Mouse (Mus musculus) hindbrain, embryonic 14.5 days (tissue): ENCODE results near the gene Rasgrf2. TPM values are rescaled to one million over a fixed set of nuclear protein-coding genes. Genes with fewer than 3 reads are reported as not detected.

Experiments used
- ATAC-seq: fragments of 200-750 bp; cut with Nextera tagmentation; 2 replicates; pipeline ENCODE4 v1.8.0; 2017; ENCODE audit warnings: moderate number of reproducible peaks, mild to moderate bottlenecking, moderate TSS enrichment, moderate library complexity; ENCODE audit not compliant: low FRiP score
- DNase-seq: peaks from one replicate; pipeline ENCODE4 v3.0.0-alpha.2; 2015; ENCODE audit warnings: low spot score
- H3K27ac ChIP-seq: fragments of 300-500 bp; sonication (generic); 2 replicates; pipeline ENCODE4 v1.5.1; 2014; ENCODE audit warnings: mild to moderate bottlenecking, moderate library complexity
- H3K27me3 ChIP-seq: fragments of 300-500 bp; sonication (generic); 2 replicates; pipeline ENCODE4 v1.6.1; 2014; ENCODE audit warnings: mild to moderate bottlenecking, low read length, mixed read lengths; ENCODE audit not compliant: control insufficient read depth, insufficient read depth
- H3K36me3 ChIP-seq: fragments of 300-500 bp; sonication (generic); replicated peaks from 2 replicates; pipeline ENCODE4 v1.6.1; 2014; ENCODE audit not compliant: control insufficient read depth, insufficient read depth
- H3K4me1 ChIP-seq: fragments of 300-500 bp; sonication (generic); replicated peaks from 2 replicates; pipeline ENCODE4 v1.6.1; 2014; ENCODE audit warnings: antibody characterized with exemption, low read length, mixed read lengths; ENCODE audit not compliant: control insufficient read depth, insufficient read depth
- H3K4me2 ChIP-seq: fragments of 300-500 bp; sonication (generic); replicated peaks from 2 replicates; pipeline ENCODE4 v1.6.1; 2014; ENCODE audit warnings: mild to moderate bottlenecking, moderate library complexity
- H3K4me3 ChIP-seq: fragments of 300-500 bp; sonication (generic); replicated peaks from 2 replicates; pipeline ENCODE4 v1.5.1; 2014; ENCODE audit warnings: mild to moderate bottlenecking, low read length
- H3K9ac ChIP-seq: fragments of 300-500 bp; sonication (generic); 2 replicates; pipeline ENCODE4 v1.6.1; 2014
- H3K9me3 ChIP-seq: fragments of 300-500 bp; sonication (generic); 2 replicates; pipeline ENCODE4 v1.6.1; 2016; ENCODE audit warnings: low read length; ENCODE audit not compliant: control insufficient read depth
- WGBS: fragments of 180-500 bp; shearing (Covaris S2); extraction: QIAGEN DNeasy Blood & Tissue Kit; methylation state at CpG from one replicate; pipeline ENCODE4 v1.1.7; 2014; 5-methylcytosine and 5-hydroxymethylcytosine counted together
- polyA plus RNA-seq: library from polyadenylated mRNA; unstranded; fragments of >200 nt; fragmentation: Nextera tagmentation; extraction: Ambion mirVana; gene quantifications from 2 replicates; pipeline ENCODE4 v1.2.1, GENCODE M21; 2014

Rasgrf2 gene
- polyA plus RNA-seq, 1 experiment from 2014 or later: 6.5 TPM

DNA sequence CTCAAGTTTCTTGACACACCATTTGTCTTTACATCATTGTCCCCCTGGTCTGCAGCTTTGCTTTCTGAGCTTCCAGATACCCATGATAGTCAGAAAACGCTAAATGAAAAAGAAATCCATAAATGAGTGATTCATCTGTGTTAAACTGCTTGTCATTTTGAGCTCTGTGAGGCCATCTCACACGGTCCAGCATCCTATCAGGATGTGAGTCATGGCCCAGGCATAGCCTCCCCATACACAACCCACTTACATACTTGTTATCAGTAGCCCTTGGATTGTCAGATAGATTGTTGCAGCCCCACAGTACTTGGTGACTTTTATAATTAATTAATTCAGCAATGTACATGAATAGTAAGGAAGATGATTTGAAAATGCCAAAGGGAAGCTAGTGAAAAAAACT is 63.6 kb downstream of the Rasgrf2 start:
- Histone ChIP-seq H3K9ac (no peak overlapping the region), H3K4me2 (no peak overlapping the region), H3K36me3 (no peaks in the 10 kb centered on the region), H3K27me3 (no peaks in the 10 kb centered on the region), H3K27ac (no peak overlapping the region), H3K4me3 (no peak overlapping the region), H3K4me1 (no peaks in the 10 kb centered on the region), H3K9me3 (no peaks in the 10 kb centered on the region)
- ATAC-seq (no peak), DNase-seq (no peak)
- 83% methylated on average over 2 of the region's 2 CpGs for WGBS

DNA sequence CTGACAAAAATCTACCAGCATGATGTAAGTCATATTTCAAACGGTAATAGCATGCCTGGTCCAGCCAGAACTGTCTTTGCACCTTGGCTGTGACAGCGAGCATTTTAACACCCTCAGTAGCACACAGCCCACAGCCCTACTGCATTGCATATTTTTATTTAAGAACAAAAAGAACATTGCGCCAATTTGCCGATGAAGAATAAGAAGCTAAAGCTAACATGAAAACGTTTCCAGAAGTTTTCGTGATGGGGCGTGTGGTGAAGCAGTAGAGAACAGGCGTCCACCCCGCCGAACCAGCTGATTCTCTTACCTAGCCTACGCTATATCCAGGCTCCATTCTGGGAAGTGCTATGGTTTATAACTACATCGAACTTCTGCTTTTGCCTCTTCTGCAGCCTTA is 77.7 kb downstream of the Rasgrf2 start:
- DNase-seq (no peak), ATAC-seq (no peak)
- WGBS: 96% methylated on average over 12 of the region's 12 CpGs

DNA sequence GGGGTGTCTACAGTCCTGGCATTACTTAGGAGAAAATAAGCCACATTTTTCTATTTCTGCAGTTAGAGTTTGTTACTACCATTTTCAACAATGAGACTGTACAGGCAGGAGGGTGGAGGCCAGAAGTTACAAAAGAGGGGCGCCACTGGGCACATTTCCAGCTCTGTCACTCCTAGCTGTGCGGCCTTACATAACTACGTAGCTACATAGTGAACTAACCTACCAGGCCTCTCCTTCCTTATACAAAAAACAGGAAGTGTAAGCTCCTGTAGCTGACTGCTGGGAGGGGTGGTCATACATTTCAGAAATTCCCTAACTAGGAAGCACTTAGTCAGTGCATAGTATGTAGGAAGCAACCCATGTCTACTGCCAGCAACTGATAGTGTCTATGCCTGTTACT is 78.5 kb downstream of the Rasgrf2 start:
- no peak overlapping the region for H3K4me2 ChIP-seq
- H3K27ac ChIP-seq: no peak overlapping the region
- H3K36me3 ChIP-seq: no peaks in the 10 kb centered on the region
- ATAC-seq: no peak
- H3K4me1 ChIP-seq: no peaks in the 10 kb centered on the region
- no peaks in the 10 kb centered on the region for H3K27me3 ChIP-seq
- H3K4me3 ChIP-seq: no peak overlapping the region
- H3K9me3 ChIP-seq: no peaks in the 10 kb centered on the region
- H3K9ac ChIP-seq: no peak overlapping the region
- DNase-seq: no peak
- WGBS: 79% methylated on average over 3 of the region's 3 CpGs

More for the DNA sequence above, 77.7 kb downstream of the Rasgrf2 start:
- Histone ChIP-seq H3K27me3 (no peaks in the 10 kb centered on the region), H3K4me2 (no peak overlapping the region), H3K9ac (no peak overlapping the region), H3K9me3 (no peaks in the 10 kb centered on the region), H3K27ac (no peak overlapping the region), H3K36me3 (no peaks in the 10 kb centered on the region), H3K4me1 (no peaks in the 10 kb centered on the region), H3K4me3 (no peak overlapping the region)

DNA sequence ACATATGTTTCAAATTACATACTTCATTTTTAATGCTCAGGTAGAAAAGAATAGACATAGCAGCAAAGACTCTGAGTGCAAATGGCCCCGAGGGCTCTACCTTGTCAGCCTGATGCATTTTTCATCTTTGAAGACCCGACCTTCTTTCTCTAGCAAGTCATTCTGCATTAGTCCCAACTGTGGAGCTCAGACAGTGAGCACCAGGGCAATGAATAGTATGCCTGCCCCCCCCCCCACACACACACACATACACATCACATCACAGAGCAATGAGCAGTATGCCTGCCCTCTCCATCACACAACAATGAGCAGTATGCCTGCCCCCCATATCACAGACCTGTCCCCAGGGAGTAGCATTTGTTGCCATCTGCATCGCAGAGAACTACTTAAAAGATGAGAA is 80.2 kb downstream of the Rasgrf2 start:
- no peaks in the 10 kb centered on the region for H3K36me3 ChIP-seq
- 74% methylated on average over 3 of the region's 3 CpGs for WGBS
- H3K9me3 ChIP-seq: no peaks in the 10 kb centered on the region
- H3K9ac ChIP-seq: no peak overlapping the region
- no peak for DNase-seq
- H3K4me1 ChIP-seq: no peaks in the 10 kb centered on the region
- H3K27me3 ChIP-seq: no peaks in the 10 kb centered on the region
- H3K4me3 ChIP-seq: no peak overlapping the region
- H3K4me2 ChIP-seq: no peak overlapping the region
- no peak for ATAC-seq
- H3K27ac ChIP-seq: no peak overlapping the region

DNA sequence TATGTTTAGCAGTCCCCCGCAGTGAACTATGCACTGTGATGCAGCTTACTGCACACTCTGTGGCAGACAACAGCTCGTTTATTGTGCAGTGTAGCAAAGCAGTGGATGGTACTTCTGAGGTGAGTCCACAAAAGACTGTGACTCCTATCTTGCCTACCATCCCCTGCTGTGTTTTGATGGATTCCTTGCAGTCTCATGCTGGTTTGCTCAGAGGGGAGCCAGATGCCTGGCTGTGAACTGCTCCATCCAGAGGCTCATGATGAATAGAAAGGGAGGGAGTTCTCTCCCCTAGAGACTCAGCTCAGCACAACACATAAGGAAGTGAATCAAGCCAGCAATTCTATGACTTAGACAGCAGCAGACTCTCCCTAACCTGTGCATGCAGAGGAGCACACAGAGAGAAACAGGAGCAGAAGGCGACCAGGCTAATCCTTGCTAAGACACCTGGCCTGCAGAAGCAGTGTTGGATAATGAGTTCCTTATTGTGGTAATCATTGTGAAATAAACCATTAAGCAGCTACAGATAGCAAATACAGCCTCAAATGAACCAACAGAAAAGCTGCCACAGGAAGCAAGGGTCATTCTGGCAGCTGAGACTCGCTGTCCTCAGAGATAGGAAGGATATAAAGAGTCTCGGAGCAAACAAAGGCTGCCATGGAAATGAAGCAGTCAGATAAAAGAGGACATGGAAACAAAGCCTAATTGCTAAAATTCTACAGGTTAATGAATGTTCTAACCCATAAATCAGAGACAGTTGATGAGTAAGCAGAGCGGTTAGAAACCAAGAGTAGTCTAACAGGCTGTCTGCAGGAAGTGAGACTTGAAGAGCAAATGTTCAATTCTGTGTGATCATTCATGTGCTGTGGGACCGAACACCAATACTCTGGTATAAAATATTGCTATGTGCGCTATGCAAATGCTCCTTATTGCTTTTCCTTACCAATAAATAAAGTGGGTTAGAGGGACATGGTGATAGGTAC is 89.6 kb downstream of the Rasgrf2 start:
- H3K4me2 ChIP-seq: no peak overlapping the region
- no peak overlapping the region for H3K4me3 ChIP-seq
- no peak overlapping the region for H3K9ac ChIP-seq
- DNase-seq (no peak), ATAC-seq (peak; percentile 71)
- WGBS: 34% methylated on average over 8 of the region's 8 CpGs
- H3K36me3 ChIP-seq: no peaks in the 10 kb centered on the region
- peak overlapping the region; percentile 18; the same call in 1 of the 2 replicates for H3K27ac ChIP-seq
- H3K9me3 ChIP-seq: no peaks in the 10 kb centered on the region
- H3K4me1 ChIP-seq: peaks cover 11% of the 10 kb centered on the region; the same call in 1 of the 2 replicates
- H3K27me3 ChIP-seq: no peaks in the 10 kb centered on the region

DNA sequence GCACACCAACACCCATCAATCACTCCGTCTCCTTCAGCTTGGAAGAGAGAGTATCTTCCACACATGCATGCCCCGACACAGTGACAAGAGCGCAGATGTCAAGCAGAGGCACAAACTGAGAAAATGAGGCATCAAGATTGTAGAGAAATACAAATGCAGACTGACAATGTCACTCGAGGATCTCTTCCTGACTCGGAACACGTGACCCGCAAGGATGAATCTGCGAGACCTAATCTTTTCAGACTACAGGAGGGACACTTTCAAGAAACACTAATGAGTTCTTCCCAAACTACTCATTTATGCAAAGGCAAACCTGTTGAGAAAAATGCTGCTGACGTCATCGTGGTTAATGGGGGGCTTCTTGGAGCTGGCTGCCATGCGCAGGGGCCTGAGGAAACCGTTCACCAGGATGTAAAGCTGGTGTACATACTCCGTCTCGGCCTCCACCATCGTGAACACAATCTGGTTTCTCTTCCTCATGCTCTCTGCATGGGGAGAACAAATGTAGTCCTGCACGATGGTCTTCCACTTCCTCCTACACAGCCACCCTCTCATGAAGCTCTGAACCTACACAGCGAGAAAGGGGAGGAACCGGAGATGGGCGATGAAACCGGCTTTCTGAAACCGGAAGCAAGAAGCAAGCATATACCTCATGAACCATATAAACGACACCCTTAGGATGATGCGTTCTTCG is 100.9 kb downstream of the Rasgrf2 start:
- no peak for DNase-seq
- Histone ChIP-seq H3K36me3 (no peaks in the 10 kb centered on the region), H3K4me2 (no peak overlapping the region), H3K9me3 (no peaks in the 10 kb centered on the region), H3K27ac (no peak overlapping the region), H3K4me1 (no peaks in the 10 kb centered on the region), H3K4me3 (no peak overlapping the region), H3K27me3 (no peaks in the 10 kb centered on the region), H3K9ac (no peak overlapping the region)
- 92% methylated on average over 24 of the region's 24 CpGs for WGBS
- ATAC-seq: no peak

DNA sequence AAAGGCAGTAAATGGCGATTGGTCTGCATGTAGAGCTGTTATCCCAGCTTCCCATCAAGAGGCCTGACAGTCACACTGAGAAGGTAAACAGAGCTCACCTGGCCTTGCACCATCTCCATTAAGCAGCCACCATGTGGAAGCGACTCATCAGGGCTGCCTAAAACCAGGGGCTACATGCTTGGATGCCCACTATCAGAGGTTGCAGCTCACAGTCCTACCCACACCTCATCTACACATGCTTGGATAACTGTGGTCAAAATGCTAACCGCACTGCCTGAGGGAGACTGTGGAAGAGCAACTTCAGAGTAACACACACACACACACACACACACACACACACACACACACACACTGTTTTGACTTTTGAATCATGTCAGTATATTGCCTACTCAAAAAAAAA is 101.8 kb downstream of the Rasgrf2 start:
- Histone ChIP-seq H3K36me3 (no peaks in the 10 kb centered on the region), H3K27ac (no peak overlapping the region), H3K27me3 (no peaks in the 10 kb centered on the region), H3K4me1 (no peaks in the 10 kb centered on the region), H3K9me3 (no peaks in the 10 kb centered on the region), H3K9ac (no peak overlapping the region), H3K4me3 (no peak overlapping the region), H3K4me2 (no peak overlapping the region)
- WGBS: 85% methylated on average over 3 of the region's 3 CpGs
- DNase-seq (no peak), ATAC-seq (no peak)

DNA sequence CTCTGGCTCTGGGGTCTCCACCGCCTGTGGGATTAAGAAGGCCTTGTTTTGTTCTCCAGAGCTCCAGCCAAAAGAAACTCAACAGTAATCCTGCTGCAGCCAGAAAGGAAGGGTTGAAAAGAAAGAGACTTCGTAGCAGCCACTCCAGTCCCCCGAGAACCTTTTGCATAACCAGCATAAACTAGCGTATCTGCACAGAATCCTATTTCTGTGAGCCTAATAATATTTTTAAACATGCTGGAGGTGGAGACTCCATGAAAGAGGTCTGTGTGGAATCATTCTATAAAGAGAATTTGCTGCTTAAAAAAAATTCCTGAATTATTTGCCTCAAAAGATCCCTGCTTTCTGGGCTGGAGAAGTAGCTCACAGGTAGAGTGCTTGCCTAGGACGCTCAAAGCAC is 103.5 kb downstream of the Rasgrf2 start:
- H3K4me3 ChIP-seq: no peak overlapping the region
- no peak overlapping the region for H3K9ac ChIP-seq
- H3K4me2 ChIP-seq: no peak overlapping the region
- ATAC-seq (no peak), DNase-seq (no peak)
- 92% methylated on average over 5 of the region's 5 CpGs for WGBS
- no peak overlapping the region for H3K27ac ChIP-seq
- no peaks in the 10 kb centered on the region for H3K4me1 ChIP-seq
- H3K36me3 ChIP-seq: no peaks in the 10 kb centered on the region
- H3K27me3 ChIP-seq: no peaks in the 10 kb centered on the region
- no peaks in the 10 kb centered on the region for H3K9me3 ChIP-seq

DNA sequence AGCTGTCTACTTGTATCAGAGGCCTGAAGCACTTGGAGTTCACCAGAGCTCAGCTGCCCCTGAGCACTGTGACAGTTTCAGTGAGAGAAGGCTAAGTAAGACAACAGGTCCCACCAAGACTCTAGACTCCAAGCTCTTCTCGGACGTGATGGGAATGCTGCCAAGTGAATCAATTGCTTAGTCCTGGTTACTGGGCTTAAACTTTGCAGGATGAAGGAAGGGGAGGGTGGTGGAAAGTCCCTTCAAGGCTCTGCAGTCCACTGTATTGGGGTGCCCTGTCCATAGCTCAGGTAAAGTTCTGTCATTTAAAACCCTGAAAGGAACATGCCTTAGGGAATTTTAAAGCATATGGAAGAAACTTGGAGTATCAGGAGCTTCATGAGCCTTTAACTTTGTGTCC is 104.8 kb downstream of the Rasgrf2 start:
- 83% methylated on average over 2 of the region's 2 CpGs for WGBS
- no peaks in the 10 kb centered on the region for H3K36me3 ChIP-seq

More for the DNA sequence above, 104.8 kb downstream of the Rasgrf2 start:
- no peak overlapping the region for H3K27ac ChIP-seq
- no peaks in the 10 kb centered on the region for H3K4me1 ChIP-seq
- ATAC-seq: no peak
- no peak for DNase-seq
- no peaks in the 10 kb centered on the region for H3K27me3 ChIP-seq
- no peaks in the 10 kb centered on the region for H3K9me3 ChIP-seq
- no peak overlapping the region for H3K4me3 ChIP-seq
- H3K9ac ChIP-seq: no peak overlapping the region
- no peak overlapping the region for H3K4me2 ChIP-seq
